Mouse (Mus musculus): ENCODE data around the gene Rabl6. TPM values are rescaled to one million over a fixed set of nuclear protein-coding genes. Genes with fewer than 3 reads are reported as not detected.

Gene Rabl6
- 10 to 100 TPM; 84.7 to 96.9 TPM for total RNA-seq (2021)
- long read RNA-seq, transcript Rabl6-201 (15 exons, 3,230 nt), result major isoform, 29 of 72 reads
- long read RNA-seq, partial matches to known transcripts, result 29 of 72 reads
- long read RNA-seq, other reads (novel, unspliced or antisense), result 14 of 72 reads

GRCm38 (mm10) chr2:25607761-25608622, at the start of gene Rabl6:
Gene Rabl6 (minus strand): TSS chr2:25608521.
- DNase-seq (ENCODE audit: low spot score in 2 of 2), result peak; percentile 87 to 92

GRCm38 (mm10) chr2:25657652-25658051, 49.3 kb upstream of the Rabl6 start, which contains the start of gene Lcn5:
Gene Lcn5 (plus strand): TSS chr2:25657952.
- DNase-seq (ENCODE audit: low spot score in 2 of 2), result no peak

- DNase-seq (ENCODE audit: low spot score in 2 of 2), result peak in 1 of 2 experiments; percentile 16
Measured at GRCm38 (mm10) chr2:25657246-25657645, 48.9 kb upstream of the Rabl6 start.

DNA sequence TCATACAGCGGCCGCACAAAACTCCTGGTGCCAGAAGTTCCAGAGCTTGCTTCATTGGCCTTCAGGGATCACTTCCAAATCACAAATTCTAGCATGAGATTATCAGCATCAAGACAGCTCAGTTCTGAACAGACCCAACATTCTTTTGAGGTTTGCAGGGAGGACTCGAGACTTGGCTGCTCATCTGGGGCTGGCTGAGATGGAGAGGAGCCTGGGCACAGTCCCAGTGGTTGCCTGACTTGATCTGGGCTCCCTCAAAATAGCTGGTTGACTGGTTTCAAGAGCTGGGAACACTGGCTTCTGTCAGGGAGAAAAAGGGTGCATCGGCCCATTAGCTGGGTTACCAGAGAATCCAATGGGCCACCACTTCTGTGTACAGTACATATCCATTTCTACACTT, 48.4 kb upstream of the Rabl6 start:
- peak; percentile 19 to 33 for DNase-seq (ENCODE audit: low spot score in 2 of 2)

DNA sequence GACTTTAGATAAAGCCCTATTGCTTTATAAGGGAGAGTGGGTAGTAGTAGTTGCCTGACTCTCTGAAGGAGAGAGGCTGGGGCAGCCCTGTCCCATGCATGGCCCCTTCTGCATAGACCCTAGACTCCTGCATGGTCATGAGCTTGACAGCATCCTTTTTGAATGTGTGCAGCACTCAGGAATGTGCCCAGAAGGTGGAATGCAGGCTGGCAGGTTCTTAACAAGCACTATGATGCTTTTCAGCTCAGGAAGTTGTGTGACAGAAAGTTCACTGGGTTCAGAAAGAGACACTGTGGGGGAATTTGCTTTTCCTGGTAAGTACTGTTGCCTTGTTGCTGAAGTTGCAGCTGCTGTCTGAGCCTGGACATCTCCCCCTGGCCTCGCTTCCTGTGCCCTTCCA, 46.2 kb upstream of the Rabl6 start:
- DNase-seq (ENCODE audit: low spot score in 2 of 2), result no peak

DNA sequence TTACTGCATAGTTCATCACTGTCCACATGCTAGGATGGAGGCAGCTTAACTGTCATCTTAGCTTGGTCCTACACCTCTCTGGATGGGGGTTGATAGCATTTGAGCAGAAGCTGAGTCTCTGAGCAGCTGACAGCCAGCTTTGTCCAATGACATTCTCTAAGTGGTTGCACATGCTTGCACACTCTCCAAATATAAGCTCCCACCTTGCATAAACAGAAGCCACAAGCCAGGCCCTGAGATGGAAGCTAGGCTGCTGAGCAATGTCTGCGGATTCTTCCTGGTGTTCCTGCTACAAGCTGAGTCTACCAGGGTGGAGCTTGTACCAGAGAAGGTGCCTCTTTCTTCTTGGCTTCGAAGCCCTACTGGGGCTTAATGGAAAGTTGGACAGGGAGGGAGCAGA, 44.6 kb upstream of the Rabl6 start, which contains the start of gene Lcn8:
Gene Lcn8, plus strand, starts transcription at position 219 of the 400 bp plus-strand sequence.
- no peak for DNase-seq (ENCODE audit: low spot score in 2 of 2)

- DNase-seq (ENCODE audit: low spot score in 2 of 2), result peak; percentile 71 to 75
Measured at GRCm38 (mm10) chr2:25639890-25640289, 31.6 kb upstream of the Rabl6 start.

DNA sequence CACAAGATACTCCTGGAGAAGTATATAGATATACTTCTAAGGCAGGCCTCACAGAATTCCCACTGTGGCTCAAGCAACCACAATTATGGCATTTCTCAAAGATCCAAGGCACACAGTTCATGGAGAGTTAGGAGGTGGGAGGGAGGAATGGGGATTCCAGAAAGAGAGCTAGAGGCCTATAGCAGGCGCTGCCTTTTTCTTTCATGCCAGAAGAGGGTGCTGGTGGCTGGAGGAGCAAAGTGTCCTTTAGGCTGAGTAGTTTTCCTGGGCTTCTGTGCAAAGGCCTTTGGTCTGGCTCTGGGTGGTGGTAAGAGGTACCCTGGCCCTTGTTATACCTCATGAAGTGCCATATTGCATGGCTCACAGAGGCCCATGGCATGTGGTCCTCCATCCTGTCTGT, 25.7 kb upstream of the Rabl6 start:
- DNase-seq (ENCODE audit: low spot score in 2 of 2), result no peak

- no peak for DNase-seq (ENCODE audit: low spot score in 2 of 2)
Measured at GRCm38 (mm10) chr2:25633616-25634015, 25.3 kb upstream of the Rabl6 start.

- no peak for DNase-seq (ENCODE audit: low spot score in 2 of 2)
Measured at GRCm38 (mm10) chr2:25628738-25629137, 20.4 kb upstream of the Rabl6 start.

DNA sequence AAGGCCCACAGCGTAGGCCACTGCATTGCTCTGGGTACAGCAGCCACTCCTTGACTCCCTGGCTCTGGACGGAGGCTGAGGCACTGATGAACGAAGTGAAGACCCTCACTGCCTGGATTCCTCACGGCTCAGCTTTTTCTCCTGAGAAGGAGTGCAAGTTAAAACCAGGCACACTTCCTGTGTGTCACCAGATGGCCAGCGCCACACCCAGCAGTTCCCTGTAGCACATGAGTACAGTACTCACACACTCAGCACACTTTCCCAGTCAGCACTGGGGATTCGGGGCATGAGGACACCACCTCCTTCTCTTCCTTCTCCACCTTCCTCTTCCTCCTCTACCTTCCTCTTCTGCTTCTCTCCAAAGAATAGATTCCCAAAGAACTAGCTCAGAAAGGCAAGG, 19.5 kb upstream of the Rabl6 start, which contains the start of gene Fcna:
Gene Fcna, minus strand, starts transcription at position 220 of the 400 bp plus-strand sequence.
- no peak for DNase-seq (ENCODE audit: low spot score in 2 of 2)

- no peak for DNase-seq (ENCODE audit: low spot score in 2 of 2)
Measured at GRCm38 (mm10) chr2:25625986-25626385, 17.7 kb upstream of the Rabl6 start.

- DNase-seq (ENCODE audit: low spot score in 2 of 2), result peak; percentile 73 to 83
Measured at GRCm38 (mm10) chr2:25621229-25622200, 13.2 kb upstream of the Rabl6 start, which contains the start of gene Tmem141. Gene Tmem141 (minus strand): TSS chr2:25622005.

- no peak for DNase-seq (ENCODE audit: low spot score in 2 of 2)
Measured at GRCm38 (mm10) chr2:25620852-25621228, 12.5 kb upstream of the Rabl6 start.

DNA sequence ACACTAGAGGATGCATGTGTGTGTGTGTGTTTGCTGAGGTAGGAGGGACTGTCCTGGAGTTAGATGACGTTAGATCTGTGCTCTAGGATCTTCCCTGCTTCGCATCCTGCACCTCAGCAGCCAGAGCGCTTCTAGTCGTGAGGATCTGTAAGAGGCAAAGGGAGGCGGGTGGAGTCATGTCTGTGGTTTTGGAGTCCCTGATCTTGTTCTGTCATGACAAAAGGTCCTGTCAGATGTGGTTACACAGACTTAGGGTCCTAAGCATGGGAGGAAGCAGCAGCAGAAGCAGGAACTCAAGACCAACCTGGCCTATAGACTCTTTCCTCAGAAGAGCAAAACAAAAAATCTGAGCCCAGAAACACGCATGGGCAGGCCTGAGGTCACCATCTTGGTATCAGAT, 12.1 kb upstream of the Rabl6 start:
- no peak for DNase-seq (ENCODE audit: low spot score in 2 of 2)

GRCm38 (mm10) chr2:25617578-25617977, 9.3 kb upstream of the Rabl6 start, which contains the start of gene Ccdc183:
Gene Ccdc183 (minus strand): TSS chr2:25617678.
- no peak for DNase-seq (ENCODE audit: low spot score in 2 of 2)

- DNase-seq (ENCODE audit: low spot score in 2 of 2), result no peak
Measured at GRCm38 (mm10) chr2:25616398-25616797, 8.1 kb upstream of the Rabl6 start.

GRCm38 (mm10) chr2:25608671-25609070, 350 bp upstream of the Rabl6 start:
- DNase-seq (ENCODE audit: low spot score in 2 of 2), result no peak

DNA sequence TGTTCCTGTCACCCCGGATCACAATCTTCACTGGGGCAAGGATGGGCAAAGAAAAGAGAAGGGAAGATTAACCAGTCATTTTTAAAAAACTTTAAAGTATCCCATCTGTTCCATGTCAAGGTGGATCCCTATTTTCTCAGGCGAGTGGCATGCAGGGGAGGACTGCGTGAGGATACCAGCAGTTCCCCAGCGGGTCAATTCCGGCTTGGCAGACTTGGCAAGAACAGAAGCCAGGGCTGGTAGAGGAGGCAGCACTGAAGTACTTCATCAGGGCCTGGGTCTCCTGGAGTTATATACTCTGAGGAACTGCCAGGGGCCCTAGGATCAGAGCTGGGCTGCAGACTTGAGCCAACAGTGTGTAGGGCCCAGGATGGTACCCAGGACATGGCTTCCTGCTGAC, 5.8 kb downstream of the Rabl6 start:
- DNase-seq (ENCODE audit: low spot score in 2 of 2), result no peak

DNA sequence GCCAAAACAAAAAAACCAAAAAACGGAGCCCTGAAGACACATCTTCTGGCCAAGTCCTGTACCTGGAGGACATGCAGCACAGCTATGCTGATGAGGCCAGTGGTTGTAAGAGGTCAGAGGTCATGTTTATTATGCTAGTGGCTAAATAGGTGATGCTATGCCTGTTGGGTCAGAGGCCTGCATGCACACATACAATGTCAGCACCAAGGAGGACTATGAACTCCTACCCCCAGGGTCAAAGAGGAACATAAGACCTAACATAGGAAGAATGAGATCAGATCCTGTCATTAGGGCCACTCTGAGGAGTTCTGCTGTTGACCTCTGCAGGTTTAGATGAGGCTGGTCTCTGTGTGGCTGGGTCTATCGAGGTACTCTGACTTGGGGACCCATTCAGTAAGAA, 8.3 kb downstream of the Rabl6 start:
- DNase-seq (ENCODE audit: low spot score in 2 of 2), result no peak

- no peak for DNase-seq (ENCODE audit: low spot score in 2 of 2)
Measured at GRCm38 (mm10) chr2:25598749-25599148, 9.6 kb downstream of the Rabl6 start.

All from layer of hippocampus, postnatal 10 days (tissue).